Mouse (Mus musculus): ENCODE data around the gene Btbd3.

Btbd3 gene

DNA sequence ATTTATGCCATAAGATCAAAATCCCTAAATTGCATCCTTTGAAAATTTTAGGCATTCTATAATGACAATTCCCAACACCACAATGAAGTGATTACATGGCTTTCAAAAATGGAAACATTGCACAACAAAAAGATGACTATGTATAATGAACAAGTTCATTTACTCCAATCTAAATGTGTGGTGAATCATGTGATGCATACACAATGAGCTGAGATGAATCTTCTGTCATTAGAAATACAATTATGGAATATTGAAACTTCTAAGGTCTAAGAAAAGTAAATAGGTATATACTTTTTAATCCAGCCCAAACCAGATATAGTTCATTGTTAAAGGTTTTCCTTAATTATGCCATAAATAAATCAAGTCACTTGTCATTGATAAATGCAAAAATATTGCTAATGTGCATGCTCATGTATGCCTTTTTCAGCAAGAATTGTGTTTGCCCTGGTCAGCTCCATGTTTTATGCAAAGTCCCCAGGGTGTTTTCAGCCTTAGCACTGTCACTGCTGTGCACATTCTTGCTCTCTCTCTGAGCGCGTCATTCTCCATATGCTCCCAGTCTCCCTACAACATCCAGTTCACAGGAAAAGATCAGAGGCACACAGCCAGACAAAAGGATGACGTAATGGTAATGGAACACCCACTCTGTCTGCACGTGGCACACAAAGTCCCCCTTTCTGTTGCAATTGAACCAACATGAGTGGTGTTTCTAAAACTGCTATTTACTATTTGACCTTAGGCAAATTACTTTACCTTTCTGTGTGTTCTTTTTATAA lies 149.6 kb downstream of the Btbd3 start:
- DNase-seq: peak; percentile 15

GRCm38 (mm10) chr2:138406703-138407102 lies 150.3 kb downstream of the Btbd3 start:
- DNase-seq: no peak

DNA sequence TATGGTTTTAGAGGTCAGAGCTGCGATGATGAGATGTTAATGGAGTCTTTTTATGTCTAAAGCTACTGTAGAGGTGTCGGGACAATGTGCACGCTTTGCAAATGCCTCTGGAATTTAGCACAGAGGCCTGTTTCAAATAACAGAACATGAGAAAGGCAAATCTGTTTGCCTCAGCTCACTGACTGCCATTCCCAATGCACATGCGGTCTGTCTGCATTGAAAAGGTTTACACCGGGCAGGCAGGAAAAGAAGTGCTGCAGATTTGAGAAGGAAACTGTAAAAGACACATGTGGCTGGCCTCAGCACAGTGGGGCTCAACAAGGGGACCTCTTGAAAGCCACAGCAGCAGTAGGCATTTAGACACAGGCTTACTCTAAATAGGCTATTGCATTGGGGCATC lies 156.2 kb downstream of the Btbd3 start:
- no peak for DNase-seq

GRCm38 (mm10) chr2:138422321-138422720 lies 166.0 kb downstream of the Btbd3 start:
- DNase-seq: peak; percentile 37

GRCm38 (mm10) chr2:138431991-138432390 lies 175.6 kb downstream of the Btbd3 start:
- DNase-seq: no peak

DNA sequence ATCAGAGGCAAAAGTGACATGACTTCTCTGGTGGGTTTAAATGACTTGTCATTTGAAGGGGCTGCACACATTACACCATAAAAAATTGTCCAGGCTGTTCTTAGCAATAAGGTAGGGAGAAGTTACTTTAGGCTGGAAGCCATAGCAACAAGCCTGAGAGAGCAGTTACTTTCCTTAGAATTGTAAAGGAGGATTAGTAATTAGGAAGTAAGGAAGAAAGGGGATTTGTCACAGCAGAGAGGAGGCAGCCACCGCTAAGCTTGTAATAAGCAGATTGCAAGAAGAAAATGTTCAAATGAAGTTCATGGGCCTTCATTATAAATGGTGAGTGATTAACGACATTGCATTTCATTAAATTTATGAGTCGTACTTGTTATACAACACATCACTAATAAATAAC lies 190.1 kb downstream of the Btbd3 start:
- no peak for DNase-seq

DNA sequence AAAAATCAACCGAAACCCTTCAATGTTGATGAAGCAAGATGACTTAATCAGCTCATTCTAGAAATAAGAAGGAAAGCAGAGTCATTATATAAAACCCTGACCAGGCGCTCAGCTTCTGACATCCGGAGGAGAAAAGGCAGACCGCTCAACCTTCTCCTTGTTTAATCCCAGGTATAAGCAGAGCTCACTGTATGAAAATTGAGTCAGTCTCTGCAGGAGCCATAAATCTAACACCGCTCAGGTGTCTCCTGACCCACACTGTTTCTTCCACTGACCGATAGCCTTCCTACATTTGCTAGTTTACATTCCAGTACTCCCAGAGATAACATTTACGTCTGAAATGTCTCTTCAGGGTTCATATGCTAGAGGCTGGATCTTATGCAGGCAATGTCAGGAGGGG lies 190.6 kb downstream of the Btbd3 start:
- no peak for DNase-seq

- DNase-seq: peak; percentile 50
Observed at GRCm38 (mm10) chr2:138447681-138448080, 191.3 kb downstream of the Btbd3 start.

DNA sequence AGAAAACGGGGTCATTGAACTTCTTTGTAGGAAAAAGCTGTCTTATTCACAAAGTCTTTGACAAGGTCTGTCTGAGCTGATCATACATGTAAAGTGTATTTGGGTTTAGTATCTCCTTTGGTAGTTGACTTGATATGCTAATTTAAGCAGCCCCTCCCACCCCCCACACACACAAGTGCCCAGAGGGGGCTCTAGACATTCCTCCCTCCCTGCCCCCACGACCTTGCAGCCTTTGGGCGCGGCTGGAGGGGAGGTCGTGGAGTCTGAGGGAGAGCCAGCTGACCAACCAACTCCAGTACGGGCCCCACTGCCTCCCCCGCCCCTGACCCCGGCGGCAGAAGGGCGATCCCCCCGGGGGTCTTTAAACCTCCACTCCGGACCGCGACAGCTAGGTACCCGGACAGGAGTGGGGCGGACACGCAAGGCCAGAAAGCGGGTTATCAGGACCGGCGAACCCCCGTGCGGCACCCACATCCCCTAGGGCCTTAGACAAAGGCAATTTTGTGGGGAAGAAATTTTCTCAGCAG lies 211.7 kb downstream of the Btbd3 start:
- DNase-seq: no peak

DNA sequence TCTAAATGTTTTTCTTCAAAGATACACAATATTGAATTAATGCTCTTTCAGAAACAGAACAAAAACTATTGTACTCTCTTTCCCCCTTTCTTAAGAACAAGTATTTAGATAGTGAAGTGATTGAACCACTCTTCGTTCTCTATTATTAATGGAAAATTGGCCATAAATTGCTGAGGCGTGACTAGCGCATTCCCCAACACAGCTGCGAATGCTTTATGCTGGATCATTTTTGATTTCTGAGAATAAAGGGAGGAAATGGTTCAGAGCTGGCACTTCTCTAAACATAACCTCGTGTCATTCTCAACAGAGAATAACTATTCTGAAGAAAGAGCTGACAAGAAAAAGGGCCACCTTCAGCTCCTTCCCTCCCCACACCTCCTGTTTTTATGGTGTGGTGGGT lies 217.0 kb downstream of the Btbd3 start:
- DNase-seq: no peak

- DNase-seq: no peak
Observed at GRCm38 (mm10) chr2:138476486-138476885, 220.1 kb downstream of the Btbd3 start.

- peak; percentile 75 for DNase-seq
Observed at GRCm38 (mm10) chr2:138477278-138477677, 220.9 kb downstream of the Btbd3 start.

- DNase-seq: no peak
Observed at GRCm38 (mm10) chr2:138482541-138482940, 226.2 kb downstream of the Btbd3 start.

DNA sequence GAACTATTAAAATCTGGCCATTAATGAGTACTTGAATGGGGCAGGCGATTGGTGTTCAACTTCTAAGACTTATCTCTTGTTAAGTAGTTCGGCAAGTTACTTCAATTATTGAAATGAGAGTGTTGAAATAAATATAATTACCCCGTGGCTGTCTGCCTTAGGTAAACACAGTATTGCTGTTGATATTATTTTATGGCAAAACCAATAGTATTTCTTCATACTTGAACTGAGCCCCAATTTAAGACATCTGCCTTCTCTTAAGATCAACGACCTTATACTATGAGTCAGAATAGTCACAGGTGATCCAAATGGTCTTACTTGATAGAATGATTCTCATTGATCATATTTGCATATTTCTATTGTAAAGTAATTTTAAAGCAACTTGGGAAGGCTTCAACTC lies 228.5 kb downstream of the Btbd3 start:
- DNase-seq: no peak

DNA sequence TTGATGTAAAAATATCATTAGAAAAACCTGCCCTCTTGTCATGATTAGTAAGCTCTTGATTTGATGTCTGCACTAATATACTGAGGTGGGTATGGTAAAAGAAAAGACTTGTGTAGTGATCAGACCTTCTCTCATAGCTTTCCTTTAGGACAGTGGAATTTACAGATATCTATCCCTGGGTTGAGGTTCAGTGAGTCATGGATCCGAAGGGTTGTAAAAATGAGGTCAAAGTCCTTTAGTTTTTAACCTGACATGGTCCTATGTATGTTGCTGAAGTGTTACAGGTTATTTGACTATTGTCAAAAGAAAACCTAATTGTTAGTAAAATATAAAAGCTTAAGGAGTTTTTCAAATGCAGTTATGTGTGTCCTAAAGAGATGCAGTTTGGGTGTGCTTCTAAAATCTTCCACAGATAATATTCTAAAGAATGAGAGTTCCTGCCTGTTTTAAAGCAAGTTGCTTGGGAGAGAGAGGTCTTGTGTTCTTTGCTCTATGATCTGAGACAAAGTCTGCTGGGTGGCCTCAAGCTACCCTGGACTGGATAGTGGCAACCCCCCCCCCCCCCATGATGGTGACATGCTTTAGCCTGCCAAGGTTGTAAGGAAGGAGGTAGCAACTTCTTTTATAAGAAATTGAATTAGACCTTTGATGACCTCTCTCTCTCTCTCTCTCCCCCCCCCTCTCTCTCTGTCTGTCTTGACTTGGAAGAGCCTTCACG lies 234.5 kb downstream of the Btbd3 start:
- DNase-seq: no peak

DNA sequence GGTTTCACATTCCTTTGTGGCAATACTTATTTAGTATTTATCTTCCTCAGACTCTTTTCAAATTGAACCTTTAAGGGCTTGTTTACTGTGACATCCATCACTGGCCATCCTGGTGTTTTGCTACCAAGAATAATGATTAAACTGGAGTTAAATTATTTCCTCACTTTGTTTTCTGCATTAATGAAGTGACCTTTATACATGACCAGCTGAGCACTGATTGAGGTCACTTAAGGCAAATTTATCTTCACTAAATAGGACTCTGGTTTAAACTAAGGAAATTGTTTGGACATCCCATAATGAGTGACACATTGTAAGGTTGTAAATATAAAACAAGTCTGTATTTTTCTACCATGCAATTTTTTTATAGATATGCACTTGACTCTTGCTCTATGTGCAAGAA lies 235.8 kb downstream of the Btbd3 start:
- no peak for DNase-seq

GRCm38 (mm10) chr2:138503866-138504380 lies 247.6 kb downstream of the Btbd3 start:
- no peak for DNase-seq

GRCm38 (mm10) chr2:138515531-138515930 lies 259.2 kb downstream of the Btbd3 start:
- no peak for DNase-seq

DNA sequence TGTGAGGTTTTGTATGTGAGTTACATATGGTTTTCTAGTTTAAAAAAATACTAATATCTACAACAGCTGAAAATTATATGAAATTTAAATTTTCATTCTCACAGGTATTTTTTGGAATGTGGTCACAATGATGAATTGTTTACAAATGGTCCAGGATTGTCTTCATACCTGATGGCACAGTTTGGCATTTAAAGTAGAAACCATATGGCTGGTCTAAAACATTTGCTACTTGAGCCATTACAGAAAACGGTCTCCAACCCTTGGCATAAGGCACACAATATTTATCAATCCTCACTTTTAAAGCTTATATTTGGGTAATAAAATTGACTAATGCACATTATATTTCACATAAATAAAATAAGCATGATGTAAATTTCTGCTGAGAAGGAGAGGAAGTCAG lies 272.1 kb downstream of the Btbd3 start:
- no peak for DNase-seq

- no peak for DNase-seq
Observed at GRCm38 (mm10) chr2:138531160-138531967, 275.0 kb downstream of the Btbd3 start.

DNA sequence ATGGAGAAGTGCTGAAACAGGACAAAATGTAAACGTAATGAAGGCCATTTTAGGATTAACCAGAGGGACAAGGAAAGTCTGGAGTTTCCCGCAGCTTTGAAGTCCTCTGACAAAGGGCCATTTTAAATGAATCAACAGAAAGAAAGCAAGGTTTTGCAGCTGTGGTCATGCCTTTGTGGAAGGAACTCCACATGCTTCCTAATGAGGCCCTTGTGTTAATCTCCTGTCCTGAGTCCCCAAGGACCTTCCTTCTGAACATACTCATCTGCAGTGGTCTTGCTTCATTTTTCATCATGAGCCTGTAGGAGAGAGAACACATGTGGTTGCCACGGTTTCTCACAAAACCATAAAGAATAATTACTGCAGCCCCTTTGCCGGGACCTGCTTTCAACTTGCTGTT lies 275.6 kb downstream of the Btbd3 start:
- DNase-seq: no peak

GRCm38 (mm10) chr2:138539655-138540054 lies 283.3 kb downstream of the Btbd3 start:
- DNase-seq: no peak

- peak; percentile 36 for DNase-seq
Observed at GRCm38 (mm10) chr2:138548990-138549389, 292.6 kb downstream of the Btbd3 start.
